Mouse (Mus musculus) testis, postnatal 14 days (tissue): ENCODE results near the gene Ppm1j.

Experiments
- DNase-seq: peaks from one replicate; pipeline ENCODE4 v3.0.0; 2021; ENCODE audit warnings: low spot score

Ppm1j gene

DNA sequence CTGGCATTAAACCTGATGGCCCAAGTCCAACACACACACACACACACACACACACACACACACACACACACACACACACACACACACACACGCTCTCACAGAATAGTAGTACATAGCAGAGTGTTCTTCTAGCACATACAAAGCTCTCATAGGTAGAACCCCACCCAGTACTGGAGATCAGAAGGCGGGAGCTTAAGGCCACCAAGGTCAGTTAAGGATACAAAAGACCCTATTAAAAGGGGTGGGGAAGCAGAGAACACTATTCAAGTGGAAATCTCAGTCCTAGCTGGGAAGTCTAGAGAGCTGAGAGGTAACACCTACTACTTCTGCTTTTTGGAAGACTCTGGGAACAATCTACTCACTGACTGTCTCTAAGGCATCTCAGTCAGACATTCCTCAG, 34.5 kb downstream of the Ppm1j start:
- no peak for DNase-seq

DNA sequence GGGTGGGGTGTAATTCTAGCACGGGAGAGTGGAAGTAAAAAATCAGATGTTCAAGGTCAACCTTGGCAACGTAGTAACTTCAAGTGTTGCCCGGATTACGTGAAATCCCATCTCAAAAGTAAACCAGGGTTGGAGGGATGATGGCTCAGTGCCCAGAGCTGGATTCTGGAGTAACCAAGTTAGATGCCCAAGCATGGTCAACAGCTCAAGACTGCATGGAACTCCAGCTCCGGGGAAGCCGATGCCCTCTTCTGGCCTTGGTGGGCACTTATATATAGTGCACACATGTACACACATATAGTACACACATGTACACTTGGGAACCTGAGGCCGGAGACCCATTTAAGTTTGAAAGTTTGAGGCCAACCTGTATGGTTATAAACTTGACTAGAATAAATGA, 35.3 kb downstream of the Ppm1j start:
- no peak for DNase-seq

DNA sequence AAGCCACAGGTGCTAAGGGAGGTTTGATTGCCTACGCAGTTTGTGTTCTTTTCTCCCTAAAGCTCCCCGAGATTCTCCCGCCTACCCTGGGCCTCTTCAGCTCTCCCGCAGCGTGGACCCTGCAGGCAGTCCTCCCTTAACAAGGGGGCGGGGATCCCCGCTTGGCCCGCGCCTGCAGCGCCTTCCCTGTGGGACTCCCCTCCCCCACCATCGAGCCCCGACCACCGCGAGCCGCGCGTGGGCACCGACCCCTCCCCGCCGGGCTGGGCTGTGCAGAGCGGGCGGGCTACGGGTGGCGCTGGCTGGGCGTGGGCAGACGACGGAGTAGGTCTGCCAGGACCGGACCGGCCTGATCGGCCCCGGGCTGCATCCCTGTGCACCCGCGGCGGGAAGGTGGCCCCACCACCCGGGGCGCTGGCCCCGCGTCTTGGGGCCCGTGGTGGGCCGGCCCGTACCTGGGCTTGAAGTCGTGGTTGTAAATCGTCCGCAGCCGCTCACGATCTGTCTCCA, 36.7 kb downstream of the Ppm1j start:
- DNase-seq: peak; percentile 81

DNA sequence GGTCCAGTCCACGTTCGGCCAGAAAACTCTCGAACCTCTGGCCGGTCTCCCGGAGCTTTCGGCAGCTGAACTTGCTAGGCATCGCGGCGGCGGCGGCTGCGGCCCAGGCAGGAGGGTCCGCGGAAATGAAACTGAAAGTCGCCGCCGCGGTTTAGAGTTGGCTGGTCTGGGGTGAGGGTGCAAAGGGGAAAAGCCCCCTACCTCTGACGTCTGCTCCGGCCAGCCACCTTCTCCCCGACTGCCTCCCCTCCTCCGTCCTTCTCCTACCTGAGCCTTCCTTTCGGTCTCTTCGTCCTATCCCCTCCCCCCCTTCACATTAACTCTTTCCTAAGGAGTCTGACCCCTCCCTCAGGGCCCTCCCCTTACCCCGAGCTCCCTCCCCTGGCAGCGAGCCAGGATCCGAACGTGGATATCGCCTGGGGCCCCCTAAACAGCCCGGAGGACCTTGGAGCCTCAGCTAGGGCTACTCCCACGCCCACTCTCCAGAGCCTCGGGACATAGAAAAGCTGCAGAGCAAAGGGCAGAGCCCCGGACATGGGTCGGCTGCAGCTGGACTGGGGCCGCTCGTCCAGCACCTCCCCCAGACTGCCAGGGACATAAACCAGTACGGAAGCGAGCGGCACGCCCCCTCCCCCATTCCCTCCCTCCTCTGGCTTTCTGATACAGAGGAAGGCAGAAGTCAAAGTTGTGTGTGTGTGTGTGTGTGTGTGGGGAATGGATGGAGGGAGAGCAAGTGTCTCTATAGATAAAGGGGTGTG, 37.3 kb downstream of the Ppm1j start, which contains the start of gene Mov10:
TSS of gene Mov10 (minus strand) at position 573 of the 758 bp plus-strand sequence.
- DNase-seq: peak; percentile 89

DNA sequence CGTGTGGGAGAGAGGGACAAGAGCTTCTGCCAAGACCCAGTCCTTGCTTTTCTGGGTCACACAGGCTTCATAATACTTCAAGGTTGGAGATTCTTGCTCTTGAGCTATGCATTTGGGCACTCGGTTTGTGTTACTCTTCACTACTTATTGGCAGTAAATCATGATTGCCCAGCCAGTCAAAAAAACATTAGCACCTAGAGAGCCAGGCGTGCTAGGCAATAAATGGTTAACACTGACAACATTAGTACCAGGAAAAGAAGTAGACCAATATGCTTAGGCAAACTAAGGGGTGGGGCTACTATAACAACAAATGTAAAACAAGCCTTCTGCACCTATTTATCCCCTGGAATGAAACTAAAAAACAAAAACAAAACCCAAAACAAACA, 37.9 kb downstream of the Ppm1j start:
- no peak for DNase-seq

DNA sequence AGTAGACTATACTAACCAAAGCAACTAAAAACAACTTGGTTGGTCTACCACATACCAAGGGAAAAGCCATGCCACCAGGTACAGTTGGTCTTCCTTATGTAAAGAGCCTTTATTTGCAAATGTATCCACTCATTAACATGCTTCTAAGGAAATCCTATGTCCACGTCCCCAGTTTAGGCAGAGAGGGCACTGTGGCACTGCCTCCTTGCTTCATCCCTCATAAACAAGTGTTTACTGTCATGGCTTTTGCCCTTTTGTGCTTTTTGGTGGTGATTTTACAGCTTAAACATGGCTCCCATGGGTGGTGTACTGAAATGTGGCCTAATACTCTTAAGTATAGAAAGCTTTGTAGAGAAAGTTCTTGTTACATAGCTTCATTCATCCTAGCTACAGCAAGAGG, 39.6 kb downstream of the Ppm1j start:
- no peak for DNase-seq

DNA sequence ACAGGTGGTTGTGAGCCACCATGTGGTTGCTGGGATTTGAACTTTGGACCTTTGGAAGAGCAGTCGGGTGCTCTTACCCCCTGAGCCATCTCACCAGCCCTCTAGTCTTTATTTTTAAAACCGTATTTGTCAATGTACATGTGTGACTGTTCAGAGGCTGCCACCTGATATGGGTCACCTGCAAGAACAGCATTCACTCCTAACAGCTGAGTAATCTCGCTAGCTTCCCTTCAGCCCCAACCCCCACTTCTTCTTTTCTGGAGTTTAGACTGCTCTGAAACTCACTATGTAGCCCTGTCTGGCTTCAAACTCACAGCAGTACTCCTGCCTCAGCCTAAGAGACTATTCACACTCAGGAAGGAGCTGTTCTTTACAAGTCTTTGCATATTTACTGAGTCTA, 41.6 kb downstream of the Ppm1j start:
- no peak for DNase-seq
